Comparison of ENCODE assay signal across 8 mouse cellular contexts in the genomic region with DNA sequence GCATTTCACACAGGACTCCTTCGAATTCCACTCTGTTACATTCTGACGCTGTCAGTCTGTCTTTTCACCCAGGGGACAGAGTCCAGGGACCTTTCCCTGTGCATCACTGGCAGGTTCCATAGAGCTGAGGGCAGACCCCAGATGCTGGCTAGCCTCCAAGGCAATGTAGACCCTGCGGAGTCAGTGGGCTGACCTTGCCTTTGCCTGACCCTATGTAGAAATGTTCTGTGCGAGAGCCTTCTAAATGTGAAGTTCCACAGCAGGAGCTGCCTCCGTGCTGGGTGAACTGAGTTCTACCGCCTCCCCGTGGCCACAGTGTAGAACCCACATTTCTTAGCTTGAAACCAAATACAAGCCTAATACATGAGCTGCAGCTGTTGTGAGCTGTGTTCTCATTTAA. TPM values are rescaled to one million over a fixed set of nuclear protein-coding genes. Genes with fewer than 3 reads are reported as not detected.
DNase-seq lines count a peak whose midpoint lies in the region; ATAC-seq and TF ChIP-seq lines count a peak whose summit lies in the region.
"Had no signal": no experiment of that assay in that cellular context is flagged by ENCODE, and none has a peak within 500 bp of the region (broad histone marks: within the 10 kb centered on the region; RNA-seq: fewer than 3 reads in every experiment).

No protein-coding gene starts in this region.

- H3K4me3 ChIP-seq in CH12.LX (replicated peaks in 1 of 3; ENCODE audit: low read depth in 2 of 3, low read length in 2 of 3, poor library complexity in 1 of 3) = no peak overlapping the region
- no peak overlapping the region for H3K4me3 ChIP-seq in heart, adult 2 months
- no peak overlapping the region for H3K4me3 ChIP-seq in layer of hippocampus, adult 2 months
- H3K4me3 ChIP-seq in spleen, adult 2 months (ENCODE audit: extremely low read depth, insufficient read depth, insufficient read length) = no peak overlapping the region

- ATAC-seq in Patski = no peak

- WGBS in heart, adult 2 months = 30% methylated on average over 7 of the region's 7 CpGs
- 48% methylated on average over 7 of the region's 7 CpGs for WGBS in spleen, adult 2 months

- H3K36me3 ChIP-seq in CH12.LX (replicated peaks in 1 of 2; ENCODE audit: control insufficient read depth in 1 of 2, insufficient read depth in 1 of 2, low read length in 1 of 2) = peaks cover 0 to 14% of the 10 kb centered on the region in 2 experiments
- H3K36me3 ChIP-seq in heart, adult 2 months (ENCODE audit: control insufficient read depth, insufficient read depth, low read length) = no peaks in the 10 kb centered on the region
- H3K36me3 ChIP-seq in spleen, adult 2 months (ENCODE audit: control insufficient read depth, insufficient read depth, low read length) = no peaks in the 10 kb centered on the region

- no peak overlapping the region for H3K9ac ChIP-seq in CH12.LX (ENCODE audit: insufficient read depth, low read depth)
- no peak overlapping the region for H3K9ac ChIP-seq in heart, adult 2 months (ENCODE audit: low read depth, low read length)

- in situ Hi-C loops in CH12.LX (cut with MboI; ENCODE audit: low pct_ligation_motif_present, low pct_unique_long_range_greater_than_20kb, low sequenced_read_pairs) = loop anchor here (5.0 kb wide), 2 partner anchors 50 to 245 kb away; no protein-coding TSS in a partner anchor
- in situ Hi-C loops in Patski (cut with MboI; ENCODE audit: low pct_unique_long_range_greater_than_20kb) = loop anchor here (5.0 kb wide), 3 partner anchors 50 to 245 kb away; no protein-coding TSS in a partner anchor

- no peak for TF ChIP-seq POLR2A in CH12.LX (IDR thresholded peaks at IDR 0.05; ENCODE audit: low read depth, low read length)
- no peak for TF ChIP-seq POLR2A in heart, adult 2 months (IDR thresholded peaks at IDR 0.05; ENCODE audit: insufficient read depth, low read depth, low read length)
- TF ChIP-seq POLR2A in spleen, adult 2 months (IDR thresholded peaks at IDR 0.05; ENCODE audit: low read depth, low read length) = no peak

- peaks cover 7 to 37% of the 10 kb centered on the region in 2 experiments for H3K4me1 ChIP-seq in CH12.LX (ENCODE audit: control insufficient read depth in 1 of 2, insufficient read depth in 2 of 2)
- H3K4me1 ChIP-seq in heart, adult 2 months (ENCODE audit: control insufficient read depth, insufficient read depth, low read length) = no peaks in the 10 kb centered on the region; the same call in 1 of the 2 replicates
- peaks cover 3% of the 10 kb centered on the region; the same call in 1 of the 2 replicates for H3K4me1 ChIP-seq in spleen, adult 2 months (ENCODE audit: control insufficient read depth, insufficient read depth, insufficient read length)

- no peaks in the 10 kb centered on the region for H3K9me3 ChIP-seq in CH12.LX (replicated peaks; ENCODE audit: low read length)

- TF ChIP-seq EP300 in CH12.LX (IDR thresholded peaks at IDR 0.05; ENCODE audit: low read length) = no peak
- no peak for TF ChIP-seq EP300 in heart, adult 2 months (IDR thresholded peaks at IDR 0.05; ENCODE audit: insufficient read depth, low read depth, low read length)

- intact Hi-C loops in heart, adult 2 months (cut with DNase I) = loop anchor here (1.0 kb wide), 1 partner anchor 248 kb away; no protein-coding TSS in a partner anchor

- TF ChIP-seq RAD21 in CH12.LX (IDR thresholded peaks at IDR 0.05; ENCODE audit: low read depth, low read length) = peak; percentile 79

- POLR2A ChIA-PET in Patski (lab: Charles Lee) = no interaction called here

- DNase-seq in CH12.LX (ENCODE audit: extremely low read depth) (peak; percentile 62), Patski (ENCODE audit: low read depth, low spot score) (no peak)
- peak; percentile 74 to 79 for DNase-seq in cerebellum, postnatal 36 days
- peak; percentile 44 to 71 for DNase-seq in heart, adult 2 months
- DNase-seq in layer of hippocampus, adult 2 months (ENCODE audit: low spot score in 2 of 2) = peak; percentile 75 to 76
- peak; percentile 73 for DNase-seq in lung, postnatal 14 days
- peak in 1 of 2 experiments; percentile 33 for DNase-seq in spleen, adult 2 months (ENCODE audit: low read depth in 1 of 2, low spot score in 2 of 2)

- peak; percentile 35 to 85; a peak in 3 of 4 replicates for TF ChIP-seq CTCF in CH12.LX (conservative IDR thresholded peaks at IDR 0.05 in 1 of 2, IDR thresholded peaks at IDR 0.05 in 1 of 2; ENCODE audit: low read depth in 2 of 2, low read length in 2 of 2)
- peak; percentile 88 for TF ChIP-seq CTCF in Patski (IDR thresholded peaks at IDR 0.05)
- TF ChIP-seq CTCF in heart, adult 2 months (IDR thresholded peaks at IDR 0.05) = peak; percentile 80
- TF ChIP-seq CTCF in layer of hippocampus, adult 2 months (conservative IDR thresholded peaks at IDR 0.05) = peak; percentile 91
- peak; percentile 58; the same call in 1 of the 2 replicates for TF ChIP-seq CTCF in spleen, adult 2 months (IDR thresholded peaks at IDR 0.05; ENCODE audit: extremely low read depth, insufficient read depth, insufficient read length, insufficient replicate concordance)

- H3K27ac ChIP-seq in CH12.LX (ENCODE audit: insufficient read depth, low read depth) = no peak overlapping the region
- no peak overlapping the region for H3K27ac ChIP-seq in heart, adult 2 months
- H3K27ac ChIP-seq in layer of hippocampus, adult 2 months = no peak overlapping the region
- no peak overlapping the region for H3K27ac ChIP-seq in spleen, adult 2 months (ENCODE audit: insufficient read depth, low read length)
- H3K27ac ChIP-seq: macrophage had no signal

- dilution Hi-C loops in CH12.LX (cut with MboI; ENCODE audit: extremely low pct_ligation_motif_present, extremely low pct_unique_long_range_greater_than_20kb, low sequenced_read_pairs) = no loop called here

- CTCF ChIA-PET in Patski (lab: Charles Lee) = interaction anchor here (0.7 to 4.1 kb wide), 13 partner anchors 9 to 346 kb away, joined by 3 to 47 read pairs (median 3); no protein-coding TSS in a partner anchor

- H3K27me3 ChIP-seq in CH12.LX (replicated peaks) = no peaks in the 10 kb centered on the region
- no peaks in the 10 kb centered on the region for H3K27me3 ChIP-seq in Patski
- H3K27me3 ChIP-seq in heart, adult 2 months (ENCODE audit: control insufficient read depth, insufficient read depth, low read length) = no peaks in the 10 kb centered on the region
- no peaks in the 10 kb centered on the region for H3K27me3 ChIP-seq in spleen, adult 2 months (ENCODE audit: control insufficient read depth, insufficient read depth, low read length)

- H3K79me2 ChIP-seq in CH12.LX (replicated peaks; ENCODE audit: control insufficient read depth, extremely low read depth, insufficient read depth, poor library complexity, severe bottlenecking) = no peaks in the 10 kb centered on the region; the same call in 1 of the 2 replicates
- no peaks in the 10 kb centered on the region for H3K79me2 ChIP-seq in heart, adult 2 months (replicated peaks; ENCODE audit: control insufficient read depth, insufficient read depth, low read length)

- no peak overlapping the region for H3K4me2 ChIP-seq in CH12.LX (ENCODE audit: insufficient read depth, low read depth, poor library complexity, severe bottlenecking)

TF ChIP-seq in CH12.LX, 34 proteins besides CTCF, POLR2A, EP300 and RAD21:
- TF ChIP-seq GABPA (IDR thresholded peaks at IDR 0.05; ENCODE audit: insufficient replicate concordance, low read depth, low read length) (no peak), ZKSCAN1 (IDR thresholded peaks at IDR 0.05; ENCODE audit: borderline replicate concordance, low read depth, low read length) (no peak), IRF4 (IDR thresholded peaks at IDR 0.05; ENCODE audit: low read depth, low read length) (no peak), SMC3 (IDR thresholded peaks at IDR 0.05; ENCODE audit: low read depth, low read length) (peak; percentile 75), TBP (conservative IDR thresholded peaks at IDR 0.05; ENCODE audit: low read depth, low read length) (no peak)

RNA-seq across cellular contexts. Expression of gene Zbtb34, which starts 28.9 kb away (rescaled TPM):
- total RNA-seq in CH12.LX (2012; rRNA removed) = 5.0 TPM in 2 replicates
- 2.0 and 3.4 TPM in 2 replicates for total RNA-seq in CH12.LX (2014; rRNA removed)
- 4.5 and 5.8 TPM in 2 replicates for polyA plus RNA-seq in CH12.LX (2012; ENCODE audit: insufficient read length, low read depth)
- 4.8 TPM for polyA plus RNA-seq in Patski (2021)
- total RNA-seq in heart, adult 2 months (2021) = 1 to 10 TPM; 5.7 to 7.3 TPM
- polyA plus RNA-seq in heart, adult 2 months (2012; rRNA removed) = 5.0 and 8.1 TPM in 2 replicates
- 10 to 100 TPM; 13.9 to 14.8 TPM for total RNA-seq in layer of hippocampus, adult 2 months (2021)
- 6.5 and 7.8 TPM in 2 replicates for polyA plus RNA-seq in spleen, adult 2 months (2012; rRNA removed)

RNA-seq across cellular contexts. Expression of gene Ralgps1, which starts 30.9 kb away (rescaled TPM):
- total RNA-seq in CH12.LX (2012; rRNA removed) (1.2 and 1.5 TPM in 2 replicates), CH12.LX (2014; rRNA removed) (0.62 and 0.95 TPM in 2 replicates)
- polyA plus RNA-seq in CH12.LX (2012; ENCODE audit: insufficient read length, low read depth) (1.3 and 2.1 TPM in 2 replicates), Patski (2021) (13.7 TPM)
- total RNA-seq in heart, adult 2 months (2021) = 1 to 10 TPM; 4.9 to 5.3 TPM
- polyA plus RNA-seq in heart, adult 2 months (2012; rRNA removed) = 3.8 and 5.2 TPM in 2 replicates
- total RNA-seq in layer of hippocampus, adult 2 months (2021) = 10 to 100 TPM; 68.2 TPM
- 4.5 and 4.8 TPM in 2 replicates for polyA plus RNA-seq in spleen, adult 2 months (2012; rRNA removed)
